Mouse (Mus musculus) monocyte, adult 2 months (primary cell): Measurements from ENCODE around the gene Nsun4.
A peak's percentile ranks its signal among the peaks of the same experiment; 100 is the strongest.

Source experiments
- DNase-seq, 2 experiments: peaks; one replicate each; pipeline ENCODE4 v3.0.0; 2022; ENCODE audit warnings: low spot score in 2 of 2, low read depth in 1 of 2

The Nsun4 gene

GRCm38 (mm10) chr4:116048130-116048920 is 5.4 kb downstream of the Nsun4 start:
- DNase-seq: no peak

- no peak for DNase-seq
These were observed 6.0 kb downstream of the Nsun4 start for GRCm38 (mm10) chr4:116047681-116048080.

GRCm38 (mm10) chr4:116046604-116047003 is 7.1 kb downstream of the Nsun4 start:
- DNase-seq: no peak

- DNase-seq: peak in 1 of 2 experiments; percentile 13
These were observed 11.5 kb downstream of the Nsun4 start for GRCm38 (mm10) chr4:116042186-116042585.

- DNase-seq: no peak
These were observed 13.2 kb downstream of the Nsun4 start for GRCm38 (mm10) chr4:116040466-116040865.

GRCm38 (mm10) chr4:116033374-116033773 is 20.3 kb downstream of the Nsun4 start:
- no peak for DNase-seq

GRCm38 (mm10) chr4:116032906-116033305 is 20.8 kb downstream of the Nsun4 start:
- DNase-seq: no peak

- DNase-seq: no peak
These were observed 35.6 kb downstream of the Nsun4 start, which contains the start of gene Faah for GRCm38 (mm10) chr4:116017902-116018746. Faah (minus strand) TSS chr4:116017926.

GRCm38 (mm10) chr4:116017300-116017901 is 36.3 kb downstream of the Nsun4 start:
- no peak for DNase-seq

- no peak for DNase-seq
These were observed 36.8 kb downstream of the Nsun4 start for GRCm38 (mm10) chr4:116016862-116017299.

- no peak for DNase-seq
These were observed 37.3 kb downstream of the Nsun4 start for GRCm38 (mm10) chr4:116016396-116016795.

- no peak for DNase-seq
These were observed 37.7 kb downstream of the Nsun4 start for GRCm38 (mm10) chr4:116015996-116016395.

GRCm38 (mm10) chr4:116015502-116015901 is 38.2 kb downstream of the Nsun4 start:
- DNase-seq: no peak

GRCm38 (mm10) chr4:116010186-116010585 is 43.5 kb downstream of the Nsun4 start:
- DNase-seq: no peak

- no peak for DNase-seq
These were observed 52.5 kb downstream of the Nsun4 start for GRCm38 (mm10) chr4:116001206-116001605.

GRCm38 (mm10) chr4:116000671-116001070 is 53.0 kb downstream of the Nsun4 start:
- no peak for DNase-seq

- DNase-seq: no peak
These were observed 56.9 kb downstream of the Nsun4 start for GRCm38 (mm10) chr4:115996729-115997128.

- no peak for DNase-seq
These were observed 58.3 kb downstream of the Nsun4 start for GRCm38 (mm10) chr4:115995376-115995730.

- DNase-seq: no peak
These were observed 58.9 kb downstream of the Nsun4 start for GRCm38 (mm10) chr4:115994662-115995375.

- DNase-seq: no peak
These were observed 64.3 kb downstream of the Nsun4 start for GRCm38 (mm10) chr4:115989382-115989781.
